Comparison of ENCODE assay signal across 26 mouse cellular contexts in genomic region chr4:134575486-134575885, GRCm38 (mm10). TPM values are rescaled to one million over a fixed set of nuclear protein-coding genes. Genes with fewer than 3 reads are reported as not detected.
A peak's percentile ranks its signal among the peaks of the same experiment; 100 is the strongest.
DNase-seq lines count a peak whose midpoint lies in the region; ATAC-seq lines count a peak whose summit lies in the region.
"Had no signal": no experiment of that assay in that cellular context is flagged by ENCODE, and none has a peak within 500 bp of the region (broad histone marks: within the 10 kb centered on the region; RNA-seq: fewer than 3 reads in every experiment).

No protein-coding gene starts in this region.

- ATAC-seq in embryonic facial prominence, embryonic 14.5 days (ENCODE audit: low read depth), result no peak
- no peak for ATAC-seq in neural tube, embryonic 13.5 days (ENCODE audit: low read depth)
- no peak for ATAC-seq in neural tube, embryonic 15.5 days (ENCODE audit: low FRiP score)
- ATAC-seq: inflammation-experienced regulatory T-cells, adult 6 months; Patski had no signal

- H3K4me3 ChIP-seq in embryonic facial prominence, embryonic 14.5 days (ENCODE audit: low read depth, low read length), result no peak overlapping the region
- H3K4me3 ChIP-seq in embryonic facial prominence, embryonic 10.5 days, result no peak overlapping the region
- H3K4me3 ChIP-seq in neural tube, embryonic 13.5 days, result no peak overlapping the region
- H3K4me3 ChIP-seq in neural tube, embryonic 15.5 days (replicated peaks), result no peak overlapping the region
- H3K4me3 ChIP-seq: forebrain, embryonic 12.5 days; heart, embryonic 15.5 days; limb, embryonic 15.5 days had no signal

- H3K27ac ChIP-seq in embryonic facial prominence, embryonic 14.5 days (replicated peaks; ENCODE audit: low read depth, low read length), result no peak overlapping the region
- no peak overlapping the region for H3K27ac ChIP-seq in embryonic facial prominence, embryonic 10.5 days (replicated peaks)
- 0 out of 2 replicates have a peak overlapping the region, but pooled peaks have one; percentile 49 for H3K27ac ChIP-seq in neural tube, embryonic 13.5 days (replicated peaks)
- no peak overlapping the region for H3K27ac ChIP-seq in neural tube, embryonic 15.5 days (replicated peaks)
- H3K27ac ChIP-seq: forebrain, embryonic 12.5 days; heart, embryonic 15.5 days; limb, embryonic 15.5 days; liver, embryonic 14.5 days had no signal

- WGBS in embryonic facial prominence, embryonic 14.5 days, result 59% methylated on average over 11 of the region's 11 CpGs
- 56% methylated on average over 11 of the region's 11 CpGs for WGBS in embryonic facial prominence, embryonic 10.5 days
- 35% methylated on average over 11 of the region's 11 CpGs for WGBS in neural tube, embryonic 13.5 days
- WGBS in neural tube, embryonic 15.5 days, result 38% methylated on average over 11 of the region's 11 CpGs

- H3K9ac ChIP-seq in embryonic facial prominence, embryonic 14.5 days (ENCODE audit: low read depth, low read length), result no peak overlapping the region
- peak overlapping the region; percentile 22; the same call in 1 of the 2 replicates for H3K9ac ChIP-seq in neural tube, embryonic 13.5 days
- H3K9ac ChIP-seq in neural tube, embryonic 15.5 days (replicated peaks), result no peak overlapping the region
- H3K9ac ChIP-seq: forebrain, embryonic 12.5 days; heart, embryonic 15.5 days; limb, embryonic 15.5 days; liver, embryonic 14.5 days; lung, embryonic 14.5 days had no signal

- H3K9me3 ChIP-seq in embryonic facial prominence, embryonic 14.5 days (ENCODE audit: control insufficient read depth, low read length), result no peaks in the 10 kb centered on the region
- no peaks in the 10 kb centered on the region for H3K9me3 ChIP-seq in embryonic facial prominence, embryonic 10.5 days
- H3K9me3 ChIP-seq in neural tube, embryonic 13.5 days, result no peaks in the 10 kb centered on the region
- H3K9me3 ChIP-seq in neural tube, embryonic 15.5 days (replicated peaks), result no peaks in the 10 kb centered on the region
- H3K9me3 ChIP-seq: forebrain, embryonic 12.5 days; heart, embryonic 15.5 days; limb, embryonic 15.5 days had no signal

- H3K4me1 ChIP-seq in embryonic facial prominence, embryonic 14.5 days (ENCODE audit: control insufficient read depth, insufficient read depth, low read length), result peaks cover 18% of the 10 kb centered on the region
- H3K4me1 ChIP-seq in embryonic facial prominence, embryonic 10.5 days, result peaks cover 40% of the 10 kb centered on the region
- peaks cover 49% of the 10 kb centered on the region for H3K4me1 ChIP-seq in neural tube, embryonic 13.5 days (replicated peaks)
- H3K4me1 ChIP-seq in neural tube, embryonic 15.5 days, result peaks cover 30% of the 10 kb centered on the region

- DNase-seq in embryonic facial prominence, embryonic 14.5 days (ENCODE audit: low spot score), result peak; percentile 58
- DNase-seq in embryonic facial prominence, embryonic 10.5 days (ENCODE audit: low spot score), result no peak
- peak; percentile 82 for DNase-seq in left cerebral cortex, postnatal 4 days
- DNase-seq in left cerebral cortex, postnatal 25 days (ENCODE audit: low spot score in 2 of 2), result no peak
- no peak for DNase-seq in urinary bladder, postnatal 36 days (ENCODE audit: low spot score in 2 of 2)
- DNase-seq: adrenal gland, postnatal 36 days; B cell, adult 2 months; cerebellum, adult 11 months; cerebellum, postnatal 25 days; gastrocnemius, postnatal 36 days; heart, postnatal 36 days; kidney, adult 18-20 months; kidney, postnatal 4 days; layer of hippocampus, adult 9-11 months; lung, embryonic 14.5 days; lung, postnatal 36 days had no signal

- 0 out of 2 replicates have a peak, but pooled peaks cover 5% of the 10 kb centered on the region for H3K36me3 ChIP-seq in embryonic facial prominence, embryonic 14.5 days (ENCODE audit: control insufficient read depth, insufficient read depth, low read length)
- no peaks in the 10 kb centered on the region for H3K36me3 ChIP-seq in embryonic facial prominence, embryonic 10.5 days (replicated peaks)
- H3K36me3 ChIP-seq in neural tube, embryonic 13.5 days, result no peaks in the 10 kb centered on the region
- no peaks in the 10 kb centered on the region for H3K36me3 ChIP-seq in neural tube, embryonic 15.5 days
- H3K36me3 ChIP-seq: forebrain, embryonic 12.5 days; G1E; limb, embryonic 15.5 days had no signal

- intact Hi-C loops in left cerebral cortex, postnatal 4 days (cut with DNase I), result no loop called here
- intact Hi-C loops in left cerebral cortex, postnatal 25 days (cut with DNase I), result no loop called here

- H3K27me3 ChIP-seq in embryonic facial prominence, embryonic 14.5 days (replicated peaks; ENCODE audit: control insufficient read depth, insufficient read depth, low read length), result no peaks in the 10 kb centered on the region
- H3K27me3 ChIP-seq in embryonic facial prominence, embryonic 10.5 days (replicated peaks; ENCODE audit: low read depth, poor library complexity, severe bottlenecking), result peaks cover 15% of the 10 kb centered on the region
- no peaks in the 10 kb centered on the region for H3K27me3 ChIP-seq in neural tube, embryonic 13.5 days
- H3K27me3 ChIP-seq in neural tube, embryonic 15.5 days (replicated peaks), result no peaks in the 10 kb centered on the region
- H3K27me3 ChIP-seq: CH12.LX; forebrain, embryonic 12.5 days; heart, embryonic 15.5 days; limb, embryonic 15.5 days; Patski had no signal

- no peak overlapping the region for H3K4me2 ChIP-seq in embryonic facial prominence, embryonic 14.5 days (ENCODE audit: low read depth, low read length)
- no peak overlapping the region for H3K4me2 ChIP-seq in neural tube, embryonic 13.5 days
- no peak overlapping the region for H3K4me2 ChIP-seq in neural tube, embryonic 15.5 days
- H3K4me2 ChIP-seq: forebrain, embryonic 12.5 days; heart, embryonic 15.5 days; limb, embryonic 15.5 days; lung, embryonic 14.5 days had no signal

RNA-seq across cellular contexts. Expression of gene Selenon, which starts 23.5 kb away (rescaled TPM):
- polyA plus RNA-seq in embryonic facial prominence, embryonic 14.5 days (2014; fragmentation: Nextera tagmentation; extraction: Ambion mirVana), result 22.8 and 24.7 TPM in 2 replicates
- polyA plus RNA-seq in embryonic facial prominence, embryonic 10.5 days (2016; fragmentation: Nextera tagmentation; extraction: Ambion mirVana), result 9.5 and 9.7 TPM in 2 replicates
- total RNA-seq in left cerebral cortex, postnatal 4 days (2021), result 10 to 100 TPM; 30.2 to 30.4 TPM
- total RNA-seq in left cerebral cortex, postnatal 25 days (2021), result 10 to 100 TPM; 18.6 to 20.9 TPM
- 11.3 and 17.1 TPM in 2 replicates for polyA plus RNA-seq in neural tube, embryonic 13.5 days (2015; fragmentation: Nextera tagmentation; extraction: Ambion mirVana)
- polyA plus RNA-seq in neural tube, embryonic 15.5 days (2015; fragmentation: Nextera tagmentation; extraction: Ambion mirVana), result 8.4 and 19.4 TPM in 2 replicates
- polyA plus RNA-seq: G1E had no signal

RNA-seq across cellular contexts. Expression of gene Mtfr1l, which starts 40.3 kb away (rescaled TPM):
- 126 and 137 TPM in 2 replicates for polyA plus RNA-seq in embryonic facial prominence, embryonic 14.5 days (2014; fragmentation: Nextera tagmentation; extraction: Ambion mirVana)
- polyA plus RNA-seq in embryonic facial prominence, embryonic 10.5 days (2016; fragmentation: Nextera tagmentation; extraction: Ambion mirVana), result 107 and 114 TPM in 2 replicates
- total RNA-seq in left cerebral cortex, postnatal 4 days (2021), result 100 to 1,000 TPM in 1 of 2 experiments, 10 to 100 TPM in 1; 99.4 to 102 TPM
- 10 to 100 TPM; 60.2 to 60.7 TPM for total RNA-seq in left cerebral cortex, postnatal 25 days (2021)
- polyA plus RNA-seq in neural tube, embryonic 13.5 days (2015; fragmentation: Nextera tagmentation; extraction: Ambion mirVana), result 165 and 172 TPM in 2 replicates
- polyA plus RNA-seq in neural tube, embryonic 15.5 days (2015; fragmentation: Nextera tagmentation; extraction: Ambion mirVana), result 166 and 177 TPM in 2 replicates

Comparison
In these comparisons a context has a peak if more than half of its experiments do, and no peak if none do; other contexts are left out.
1. DNase-seq: peak in embryonic facial prominence, embryonic 14.5 days (single experiment) and left cerebral cortex, postnatal 4 days (single experiment); none in embryonic facial prominence, embryonic 10.5 days (single experiment), left cerebral cortex, postnatal 25 days (0 of 2) and urinary bladder, postnatal 36 days (0 of 2).